11 mouse cellular contexts compared by ENCODE assay signal in the genomic region with DNA sequence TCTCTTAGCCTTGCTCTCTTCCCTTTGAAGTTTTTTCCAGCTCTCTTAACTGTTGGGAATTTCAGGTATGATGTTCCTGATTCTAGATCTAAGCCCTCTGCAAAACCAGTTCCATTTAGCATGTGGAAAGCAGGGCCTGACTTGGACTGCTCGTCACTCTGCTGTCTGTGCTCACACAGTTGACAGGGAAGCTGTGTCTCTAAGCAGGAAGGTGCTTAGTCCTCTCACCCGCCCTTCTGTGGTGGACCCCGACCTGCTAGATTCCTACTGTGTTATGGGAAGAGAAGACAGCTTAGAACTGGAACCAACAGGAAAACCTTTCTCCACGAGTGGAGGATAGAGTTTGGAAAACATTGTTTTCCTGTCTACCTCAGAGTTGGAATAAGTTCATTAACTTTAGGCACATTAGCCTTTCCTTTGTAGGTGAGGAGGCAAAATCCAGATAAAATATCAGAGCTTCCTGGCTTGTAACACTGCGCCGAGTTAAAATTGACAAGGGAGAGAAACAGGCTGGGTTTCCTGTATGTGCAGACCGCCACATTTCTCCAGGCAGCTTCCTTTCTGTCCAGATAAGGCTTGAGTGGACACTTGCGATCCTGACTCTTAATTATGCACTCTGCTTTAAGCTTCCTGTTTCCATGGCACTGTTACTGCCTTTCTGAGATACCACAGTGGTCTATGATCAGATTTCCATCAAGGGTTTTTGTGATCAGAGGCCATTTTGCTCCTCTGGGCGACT. TPM values are rescaled to one million over a fixed set of nuclear protein-coding genes. Genes with fewer than 3 reads are reported as not detected.
DNase-seq lines count a peak whose midpoint lies in the region; ATAC-seq and TF ChIP-seq lines count a peak whose summit lies in the region.
"Had no signal": no experiment of that assay in that cellular context is flagged by ENCODE, and none has a peak within 500 bp of the region (broad histone marks: within the 10 kb centered on the region; RNA-seq: fewer than 3 reads in every experiment).

No protein-coding gene starts in this region.

- no peak for TF ChIP-seq CTCF in heart, postnatal 0 days (IDR thresholded peaks at IDR 0.05; ENCODE audit: low read depth)
- TF ChIP-seq CTCF in G1E (IDR thresholded peaks at IDR 0.05; ENCODE audit: low read depth, low read length) = no peak

- 0 out of 2 replicates have a peak, but pooled peaks have one; percentile 57 for ATAC-seq in heart, postnatal 0 days (ENCODE audit: insufficient read depth, low read depth)
- ATAC-seq in G1E (ENCODE audit: extremely low read depth, insufficient number of reproducible peaks, low FRiP score, poor library complexity, severe bottlenecking) = peak; percentile 69
- ATAC-seq in granulocyte monocyte progenitor cell, adult 5-6 weeks (replicated peaks; ENCODE audit: poor library complexity, severe bottlenecking) = peak; percentile 79
- ATAC-seq in activated CD4-positive, CD25-positive, alpha-beta regulatory T cell, adult 4 months = no peak
- ATAC-seq: midbrain, embryonic 15.5 days had no signal

- H3K27me3 ChIP-seq in heart, postnatal 0 days (ENCODE audit: control insufficient read depth, insufficient read depth, low read length) = no peaks in the 10 kb centered on the region
- no peaks in the 10 kb centered on the region for H3K27me3 ChIP-seq in G1E (ENCODE audit: insufficient read depth, low read length)
- H3K27me3 ChIP-seq in megakaryocyte, embryonic 14.5 days (replicated peaks) = no peaks in the 10 kb centered on the region
- H3K27me3 ChIP-seq: liver, embryonic 15.5 days; midbrain, embryonic 15.5 days had no signal

- TF ChIP-seq EP300 in heart, postnatal 0 days (IDR thresholded peaks at IDR 0.05; ENCODE audit: low read depth) = no peak

- no peaks in the 10 kb centered on the region for H3K9me3 ChIP-seq in heart, postnatal 0 days (replicated peaks; ENCODE audit: control insufficient read depth, low read length)
- peaks cover 3% of the 10 kb centered on the region for H3K9me3 ChIP-seq in G1E (replicated peaks)
- H3K9me3 ChIP-seq in megakaryocyte, embryonic 14.5 days = 0 out of 2 replicates have a peak, but pooled peaks cover 3% of the 10 kb centered on the region
- H3K9me3 ChIP-seq: liver, embryonic 15.5 days; midbrain, embryonic 15.5 days had no signal

- H3K4me2 ChIP-seq in heart, postnatal 0 days (ENCODE audit: low read depth, low read length) = peak overlapping the region; percentile 30
- H3K4me2 ChIP-seq: hindbrain, embryonic 14.5 days; liver, embryonic 15.5 days; midbrain, embryonic 15.5 days had no signal

- no peaks in the 10 kb centered on the region for H3K36me3 ChIP-seq in heart, postnatal 0 days (replicated peaks; ENCODE audit: control insufficient read depth, insufficient read depth, low read length)
- H3K36me3 ChIP-seq in G1E (replicated peaks) = peaks cover 27% of the 10 kb centered on the region
- peaks cover 19% of the 10 kb centered on the region for H3K36me3 ChIP-seq in megakaryocyte, embryonic 14.5 days (replicated peaks; ENCODE audit: low read length)
- H3K36me3 ChIP-seq: liver, embryonic 15.5 days; midbrain, embryonic 15.5 days had no signal

- 30% methylated on average over 9 of the region's 9 CpGs for WGBS in heart, postnatal 0 days

- H3K9ac ChIP-seq in heart, postnatal 0 days (replicated peaks; ENCODE audit: low read depth, low read length) = peak overlapping the region; percentile 34; the same call in 1 of the 2 replicates
- H3K9ac ChIP-seq: hindbrain, embryonic 14.5 days; liver, embryonic 15.5 days; midbrain, embryonic 15.5 days had no signal

- DNase-seq in heart, postnatal 0 days (ENCODE audit: low spot score) = peak; percentile 31
- DNase-seq in heart, adult 18-20 months = no peak
- DNase-seq in G1E (ENCODE audit: low spot score) = no peak
- no peak for DNase-seq in right cerebral cortex, postnatal 14 days
- DNase-seq: cerebellum, adult 11 months had no signal

- no peak overlapping the region for H3K4me3 ChIP-seq in heart, postnatal 0 days (ENCODE audit: low read depth, low read length)
- H3K4me3 ChIP-seq in G1E (ENCODE audit: low read depth, low read length) = peak overlapping the region; percentile 40; the same call in 1 of the 2 replicates
- peak overlapping the region; percentile 87 for H3K4me3 ChIP-seq in megakaryocyte, embryonic 14.5 days (replicated peaks)
- H3K4me3 ChIP-seq: liver, embryonic 15.5 days; midbrain, embryonic 15.5 days had no signal

- peak overlapping the region; percentile 60 for H3K27ac ChIP-seq in heart, postnatal 0 days (ENCODE audit: low read depth)
- H3K27ac ChIP-seq: hindbrain, embryonic 14.5 days; liver, embryonic 15.5 days; midbrain, embryonic 15.5 days had no signal

- H3K4me1 ChIP-seq in heart, postnatal 0 days (ENCODE audit: control insufficient read depth, insufficient read depth) = peaks cover 23% of the 10 kb centered on the region
- peaks cover 82% of the 10 kb centered on the region for H3K4me1 ChIP-seq in G1E (ENCODE audit: insufficient read depth, low read depth, low read length)
- H3K4me1 ChIP-seq in megakaryocyte, embryonic 14.5 days = peaks cover 60% of the 10 kb centered on the region
- H3K4me1 ChIP-seq: midbrain, embryonic 15.5 days had no signal

RNA-seq across cellular contexts. Expression of gene Cers6, which starts 39.6 kb away (rescaled TPM):
- total RNA-seq in heart, postnatal 0 days (2014; rRNA removed; ENCODE audit: low replicate concordance) = 16.2 and 36.0 TPM in 2 replicates
- 8.5 and 10.0 TPM in 2 replicates for polyA plus RNA-seq in heart, postnatal 0 days (2015; fragmentation: Nextera tagmentation; extraction: Ambion mirVana)
- 10 to 100 TPM in 1 of 2 experiments, 1 to 10 TPM in 1; 7.9 to 11.4 TPM for total RNA-seq in heart, adult 18-20 months (2021)
- total RNA-seq in G1E (2014; fragmentation: Nextera tagmentation) (92.4 and 103 TPM in 2 replicates), G1E (2017) (51.5 and 55.7 TPM in 2 replicates)
- 14.8 and 19.7 TPM in 2 replicates for polyA plus RNA-seq in G1E (2012)
- 88.6 and 93.7 TPM in 2 replicates for total RNA-seq in granulocyte monocyte progenitor cell, adult 5-6 weeks (2014; fragmentation: Nextera tagmentation)
- 39.2 and 39.3 TPM in 2 replicates for total RNA-seq in granulocyte monocyte progenitor cell, adult 5-6 weeks (2017)
- polyA plus RNA-seq in megakaryocyte, embryonic 14.5 days (2012; ENCODE audit: insufficient read depth, low replicate concordance) = 2.9 and 3.2 TPM in 2 replicates
- polyA plus RNA-seq in activated CD4-positive, CD25-positive, alpha-beta regulatory T cell, adult 4 months (2017; shearing (Covaris generic)) = 1 to 10 TPM; 1.7 to 4.2 TPM
